Mouse (Mus musculus) CD4-positive, CD25-positive, alpha-beta regulatory T cell, adult 4 months (primary cell): ENCODE measurements around the gene Zfp931. TPM values are rescaled to one million over a fixed set of nuclear protein-coding genes. Genes with fewer than 3 reads are reported as not detected.

ENCODE experiments used
- polyA plus RNA-seq, 2 experiments: library from polyadenylated mRNA; unstranded; fragments of 100-300 nt; shearing (Covaris generic); gene quantifications; one replicate each; pipeline ENCODE4 v1.2.1; 2017

The Zfp931 gene
- polyA plus RNA-seq, 2 experiments from 2014 or later = 8.2 to 11.0 TPM

Other genes with a start within 250 kb of the Zfp931 start
- 10 to 100 TPM; 14.8 to 14.9 TPM for gene Gm14325, start 238.1 kb downstream of the Zfp931 start, polyA plus RNA-seq
- gene Gm14327, start 181.4 kb downstream of the Zfp931 start, polyA plus RNA-seq = 1 to 10 TPM in 1 of 2 experiments, not detected in 1; 7.6 TPM
- 1 to 10 TPM; 1.5 to 1.9 TPM for gene Zfp972, start 152.9 kb downstream of the Zfp931 start, polyA plus RNA-seq
- 10 to 100 TPM; 10.8 to 11.7 TPM for gene Gm14326, start 121.2 kb downstream of the Zfp931 start, polyA plus RNA-seq
- gene Zfp971, start 55.2 kb downstream of the Zfp931 start, polyA plus RNA-seq = 10 to 100 TPM in 1 of 2 experiments, 1 to 10 TPM in 1; 5.0 to 15.2 TPM
- gene Phactr3, start 40.5 kb upstream of the Zfp931 start, polyA plus RNA-seq = under 1 TPM in 1 of 2 experiments, not detected in 1; 0.28 TPM